Mouse (Mus musculus): Measurements from ENCODE around the gene Celsr2. TPM values are rescaled to one million over a fixed set of nuclear protein-coding genes. Genes with fewer than 3 reads are reported as not detected.

Celsr2 gene
- 1 to 10 TPM; 7.4 to 7.6 TPM for total RNA-seq (2021)

DNA sequence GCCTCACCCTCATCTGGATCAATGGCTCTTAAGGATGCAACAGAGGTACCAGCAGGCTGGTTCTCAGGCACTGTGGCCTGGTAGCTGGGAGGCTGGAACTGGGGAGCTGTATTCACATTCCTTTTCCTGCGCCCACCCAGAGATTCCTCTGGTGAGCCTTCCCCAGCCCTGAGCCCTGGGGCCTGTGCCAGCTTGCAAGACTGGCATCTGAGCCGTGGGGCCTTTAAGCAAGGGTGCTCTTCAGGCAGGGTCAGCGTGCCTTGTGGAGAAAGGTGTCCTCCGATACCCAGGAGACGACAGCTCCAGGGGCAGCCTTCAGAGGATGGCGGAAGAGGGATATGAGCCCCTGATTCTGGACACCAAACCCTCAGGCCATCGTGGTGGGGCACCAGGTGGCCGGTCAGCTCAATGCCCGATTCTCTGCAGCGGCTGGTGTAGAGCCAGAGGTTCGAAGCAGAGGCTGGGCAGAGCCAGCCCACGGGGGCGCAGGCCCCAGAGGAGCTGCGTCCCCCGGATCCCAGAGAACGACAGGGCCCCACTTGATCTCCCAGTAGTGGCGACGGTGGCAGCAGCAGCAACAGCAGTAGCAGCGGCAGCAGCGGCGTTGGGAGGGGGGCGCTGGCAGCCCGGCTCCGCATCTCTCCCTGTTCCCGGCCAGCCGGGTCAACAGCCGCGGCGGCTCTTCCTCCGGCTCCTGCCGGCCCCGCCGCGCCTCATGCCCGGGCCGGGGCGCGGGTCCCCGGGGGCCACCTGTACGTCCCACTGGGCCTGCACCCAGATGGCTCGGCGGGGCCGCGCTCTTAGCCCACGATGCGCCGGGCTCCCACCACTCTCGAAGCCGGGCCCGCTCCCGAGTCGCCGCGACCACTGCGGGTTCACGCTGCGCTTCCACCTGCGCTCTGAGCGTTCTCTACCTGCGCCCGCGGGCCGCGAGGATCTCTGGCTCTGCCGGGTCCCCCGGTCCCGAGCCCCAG, at the start of gene Celsr2:
Celsr2 (minus strand) TSS at position 696 of the 974 bp plus-strand sequence.
- intact Hi-C loops (cut with DNase I), result no loop called here
- peak; percentile 29 to 39 for DNase-seq

- DNase-seq, result no peak
- intact Hi-C loops (cut with DNase I), result loop anchor here (5.0 kb wide), 1 partner anchor 57 kb away; no protein-coding TSS in a partner anchor
These were observed 43.5 kb upstream of the Celsr2 start for GRCm38 (mm10) chr3:108458866-108459265.

DNA sequence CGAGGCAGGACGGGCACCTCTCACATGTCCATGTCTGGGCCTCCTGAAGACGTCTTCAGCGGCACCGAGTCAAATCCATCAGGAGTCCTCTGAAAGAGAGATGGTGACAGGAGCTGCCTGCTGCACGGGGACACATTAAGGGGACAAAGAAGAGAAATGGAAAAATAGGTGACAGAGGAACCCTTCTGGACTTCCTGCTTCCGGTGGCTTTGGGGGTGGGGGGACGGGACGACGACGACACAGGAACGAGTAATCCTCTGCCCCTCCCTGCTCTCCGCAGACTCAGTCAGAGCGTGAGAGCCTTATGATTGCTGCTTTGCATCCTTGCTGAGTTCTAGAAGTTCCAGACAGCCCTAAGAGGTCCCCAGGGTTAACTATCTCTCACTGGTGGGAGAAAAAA, 43.0 kb upstream of the Celsr2 start:
- intact Hi-C loops (cut with DNase I), result loop anchor here (5.0 kb wide), 1 partner anchor 56 kb away; no protein-coding TSS in a partner anchor
- DNase-seq, result no peak

- no peak for DNase-seq
- intact Hi-C loops (cut with DNase I), result no loop called here
These were observed 38.8 kb upstream of the Celsr2 start for GRCm38 (mm10) chr3:108454172-108454571.

GRCm38 (mm10) chr3:108451969-108452368, 36.6 kb upstream of the Celsr2 start:
- intact Hi-C loops (cut with DNase I), result no loop called here
- DNase-seq, result no peak

- intact Hi-C loops (cut with DNase I), result loop anchor here (2.0 kb wide), 1 partner anchor 117 kb away; the partner anchor contains the start of gene Tmem167b
- no peak for DNase-seq
These were observed 30.0 kb upstream of the Celsr2 start for GRCm38 (mm10) chr3:108445366-108445705.

DNA sequence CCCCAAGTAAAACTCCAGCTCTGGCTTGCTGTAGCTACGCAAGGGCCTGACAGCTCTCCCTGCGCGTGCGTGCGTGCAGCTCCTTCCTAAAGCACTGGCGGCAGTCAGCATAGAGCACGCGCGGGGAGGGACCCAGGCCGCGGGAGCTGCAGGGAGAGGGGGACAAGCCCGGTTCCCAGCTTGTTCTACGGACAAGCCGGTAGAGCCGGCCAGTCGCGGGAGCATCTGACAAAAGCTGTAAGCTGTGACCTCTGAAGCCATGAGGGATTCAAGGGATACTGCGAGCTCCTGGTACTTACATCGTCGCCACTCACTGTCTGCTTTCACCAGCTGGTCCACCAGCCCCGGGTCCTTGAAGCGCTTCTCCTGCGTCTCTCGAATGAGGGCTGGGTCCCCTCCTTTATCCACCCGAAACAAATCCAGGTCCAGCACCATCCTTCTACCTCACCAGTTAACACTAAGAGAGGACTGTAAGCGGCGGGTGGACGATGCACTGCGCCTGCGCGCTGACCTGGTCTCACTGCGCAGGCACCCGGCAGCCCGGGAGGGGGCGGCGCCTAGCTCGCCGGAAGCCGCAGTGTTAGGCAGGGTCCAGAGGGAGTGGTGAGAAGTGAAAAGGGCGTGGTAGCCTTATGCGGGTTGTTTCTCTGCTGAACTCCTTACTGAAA, 29.5 kb upstream of the Celsr2 start, which contains the start of gene Sars:
Sars (minus strand) TSS at position 512 of the 668 bp plus-strand sequence.
- peak; percentile 93 to 94 for DNase-seq
- intact Hi-C loops (cut with DNase I), result loop anchor here (2.0 kb wide), 1 partner anchor 118 kb away; the partner anchor contains the start of gene Tmem167b

DNA sequence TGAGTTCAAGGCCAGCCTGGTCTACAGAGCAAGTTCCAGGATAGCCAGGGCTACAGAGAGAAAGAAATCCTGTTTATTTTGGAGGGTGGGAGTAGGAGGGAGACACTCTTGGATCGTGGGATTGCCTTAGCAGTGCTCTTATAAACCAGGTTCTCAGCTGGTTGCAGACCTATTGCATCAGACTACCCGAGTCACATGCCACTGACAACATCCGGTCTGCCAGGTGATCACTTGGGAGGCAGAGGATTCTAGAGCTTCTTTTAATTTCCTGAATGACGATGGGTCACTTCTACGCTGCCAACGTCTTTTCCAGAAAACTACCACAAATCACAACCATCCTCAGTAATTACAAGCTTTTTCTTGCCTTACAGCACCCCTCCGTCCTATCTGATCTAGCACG, 28.7 kb upstream of the Celsr2 start:
- intact Hi-C loops (cut with DNase I), result loop anchor here (2.0 kb wide), 1 partner anchor 119 kb away; the partner anchor contains the start of gene Tmem167b
- DNase-seq, result peak; percentile 40 to 51

GRCm38 (mm10) chr3:108436380-108436714, 21.0 kb upstream of the Celsr2 start:
- intact Hi-C loops (cut with DNase I), result no loop called here
- no peak for DNase-seq

GRCm38 (mm10) chr3:108435701-108436379, 20.5 kb upstream of the Celsr2 start:
- DNase-seq, result peak in 1 of 2 experiments; percentile 30
- intact Hi-C loops (cut with DNase I), result no loop called here

DNA sequence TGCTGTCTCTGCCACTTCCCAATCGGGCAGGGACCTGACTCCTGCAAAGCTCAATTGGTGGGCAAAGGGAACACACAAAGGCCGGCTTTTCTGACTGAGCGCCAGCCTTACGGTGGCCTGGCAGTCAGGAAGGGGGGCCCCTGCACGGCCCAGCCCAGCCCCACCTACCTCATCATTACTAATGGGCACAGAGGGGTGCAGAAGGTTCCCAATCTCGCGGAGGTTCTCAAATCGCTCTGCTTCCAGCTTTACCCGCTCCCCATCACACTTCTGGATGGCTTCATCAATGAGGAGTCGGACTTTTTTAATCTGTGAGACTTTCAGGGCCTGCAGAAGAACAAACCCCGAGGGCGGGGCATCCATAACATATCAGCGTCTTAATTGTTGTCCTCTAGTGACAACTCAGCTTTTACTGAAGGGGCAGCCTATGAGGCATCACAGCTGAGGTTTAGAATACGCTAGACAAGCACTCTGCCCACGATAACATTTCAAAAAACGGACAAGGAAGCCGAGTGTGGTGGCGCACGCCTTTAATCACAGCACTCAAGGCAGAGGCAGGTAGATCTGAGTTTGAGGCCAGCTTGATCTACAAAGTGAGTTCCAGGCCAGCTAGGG, 18.6 kb upstream of the Celsr2 start:
- no peak for DNase-seq
- intact Hi-C loops (cut with DNase I), result no loop called here

DNA sequence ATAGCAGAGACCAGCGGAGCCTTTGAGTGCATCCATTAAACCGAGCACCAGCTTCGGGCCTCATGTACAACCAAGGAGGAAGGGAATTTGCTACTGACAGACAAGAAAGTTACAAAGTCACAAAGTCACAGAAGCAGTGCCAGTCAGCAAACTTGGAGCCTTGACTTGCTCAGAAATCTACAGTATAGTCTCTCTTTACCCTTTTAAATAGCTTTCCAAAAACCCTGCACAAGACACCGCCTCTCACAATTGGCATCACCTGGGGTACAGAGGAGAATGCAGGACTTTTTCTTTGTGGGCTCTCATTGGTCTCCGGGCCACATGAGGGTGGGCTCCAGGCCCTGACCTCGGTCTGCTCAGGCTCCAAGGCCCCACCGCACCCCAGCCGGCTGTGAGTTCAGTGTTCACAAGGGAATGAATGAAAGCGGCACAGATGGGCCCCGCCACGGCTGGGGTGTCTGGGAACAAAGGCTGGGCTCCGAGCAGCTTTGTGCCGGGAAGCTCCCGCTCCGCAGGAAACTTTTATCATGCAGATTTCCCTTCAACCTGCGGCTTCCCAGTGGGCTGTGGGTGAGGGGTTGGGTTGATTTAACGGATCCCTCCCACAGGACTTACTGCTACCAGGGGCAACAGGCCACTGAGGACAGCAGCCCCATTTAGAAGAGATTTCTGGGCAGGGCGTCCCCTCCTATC, 18.0 kb upstream of the Celsr2 start:
- DNase-seq, result no peak
- intact Hi-C loops (cut with DNase I), result no loop called here

DNA sequence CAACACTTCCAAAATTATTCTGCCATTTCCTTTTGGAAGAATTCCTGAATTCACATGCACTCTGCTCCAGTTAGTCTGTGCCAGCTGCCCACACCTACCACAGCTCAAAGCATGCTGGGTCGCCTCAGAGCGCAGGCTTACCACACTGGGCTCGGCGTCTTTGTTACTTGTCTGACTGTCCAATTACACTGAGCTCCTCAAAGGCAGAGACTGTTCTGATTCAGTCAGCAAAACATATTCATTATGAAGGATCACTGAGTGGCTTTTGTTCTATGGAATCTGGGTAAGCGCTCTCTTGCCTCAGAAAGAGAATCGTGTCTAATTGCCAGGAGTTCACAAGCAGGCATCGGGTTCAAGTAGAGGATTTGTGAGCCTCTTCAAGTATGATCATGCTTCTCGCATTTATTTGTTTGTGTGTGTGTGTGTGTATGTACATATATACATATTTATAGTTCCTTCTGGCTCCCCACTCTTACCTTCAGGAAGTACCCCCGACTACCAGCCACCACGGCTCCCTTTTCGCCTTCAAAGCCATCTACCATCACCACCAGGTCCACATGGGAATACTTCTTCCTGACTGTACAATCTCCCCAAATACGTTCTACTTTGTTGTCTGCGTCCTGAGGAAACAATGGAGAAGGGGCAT, 17.3 kb upstream of the Celsr2 start:
- DNase-seq, result no peak
- intact Hi-C loops (cut with DNase I), result no loop called here

DNA sequence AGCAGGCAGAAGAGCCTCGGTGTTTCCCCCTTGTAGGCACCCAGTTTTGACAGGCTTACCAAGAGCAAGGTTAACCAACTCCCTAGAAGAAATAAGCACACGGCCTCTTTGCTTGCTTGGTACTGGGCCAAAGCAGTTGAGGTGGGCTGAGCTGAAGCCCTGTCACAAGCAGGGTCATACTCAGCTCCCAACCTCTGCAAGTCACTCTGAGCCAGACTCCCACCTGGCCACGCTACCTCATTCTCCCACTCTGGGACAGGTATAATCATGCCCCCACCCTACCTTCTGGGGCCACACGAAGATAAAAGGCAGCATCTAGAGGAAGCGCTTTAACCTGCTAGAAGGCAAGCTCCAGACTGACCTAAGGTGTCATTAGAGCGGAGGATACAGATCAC, 10.3 kb upstream of the Celsr2 start:
- intact Hi-C loops (cut with DNase I), result no loop called here
- no peak for DNase-seq

- intact Hi-C loops (cut with DNase I), result no loop called here
These were observed 9.7 kb upstream of the Celsr2 start for GRCm38 (mm10) chr3:108424944-108425623.

GRCm38 (mm10) chr3:108423844-108424801, 8.8 kb upstream of the Celsr2 start:
- DNase-seq, result peak; percentile 24 to 40
- intact Hi-C loops (cut with DNase I), result no loop called here

More at GRCm38 (mm10) chr3:108424944-108425623, 9.7 kb upstream of the Celsr2 start:
- no peak for DNase-seq

- intact Hi-C loops (cut with DNase I), result no loop called here
These were observed 7.7 kb upstream of the Celsr2 start for GRCm38 (mm10) chr3:108423006-108423405.

DNA sequence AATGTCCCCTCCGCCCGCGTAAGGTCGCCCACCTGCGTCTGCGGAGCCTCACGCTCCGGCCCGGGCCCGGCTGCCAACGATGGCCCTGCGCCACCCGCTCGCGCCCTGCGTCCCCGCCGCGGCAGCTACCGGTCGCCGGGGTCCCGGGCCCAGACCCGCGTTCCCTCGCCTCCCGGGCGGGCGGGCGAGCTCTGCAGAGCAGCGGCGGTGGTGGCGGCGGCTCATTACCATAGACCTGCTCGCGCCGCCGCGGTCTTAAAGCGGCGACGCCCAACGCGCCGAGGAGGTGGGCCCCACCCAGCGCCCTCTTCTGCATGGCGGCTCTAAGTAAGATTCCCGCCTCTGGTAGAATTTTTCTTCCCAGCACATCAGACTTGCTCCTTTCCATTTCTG, 475 bp upstream of the Celsr2 start:
- DNase-seq, result peak; percentile 76 to 77
- intact Hi-C loops (cut with DNase I), result no loop called here

More at GRCm38 (mm10) chr3:108423006-108423405, 7.7 kb upstream of the Celsr2 start:
- DNase-seq, result no peak
